Mouse (Mus musculus) brain, embryonic 14.5 days (tissue): ENCODE measurements around the gene Dusp5.

ENCODE experiments used
- CTCF ChIP-seq: fragments of 200-500 bp; IDR thresholded peaks from 2 replicates; pipeline ENCODE4 v1.5.1; 2012; ENCODE audit warnings: inconsistent platforms, mild to moderate bottlenecking, moderate library complexity, borderline replicate concordance; ENCODE audit not compliant: insufficient read depth, insufficient read length; ENCODE audit errors: extremely low read depth
- POLR2A ChIP-seq: fragments of 200-500 bp; IDR thresholded peaks from 2 replicates; pipeline ENCODE4 v1.6.1; 2012; ENCODE audit warnings: mild to moderate bottlenecking, inconsistent platforms, borderline replicate concordance; ENCODE audit not compliant: poor library complexity, insufficient read depth, insufficient read length, severe bottlenecking; ENCODE audit errors: extremely low read depth

DNA sequence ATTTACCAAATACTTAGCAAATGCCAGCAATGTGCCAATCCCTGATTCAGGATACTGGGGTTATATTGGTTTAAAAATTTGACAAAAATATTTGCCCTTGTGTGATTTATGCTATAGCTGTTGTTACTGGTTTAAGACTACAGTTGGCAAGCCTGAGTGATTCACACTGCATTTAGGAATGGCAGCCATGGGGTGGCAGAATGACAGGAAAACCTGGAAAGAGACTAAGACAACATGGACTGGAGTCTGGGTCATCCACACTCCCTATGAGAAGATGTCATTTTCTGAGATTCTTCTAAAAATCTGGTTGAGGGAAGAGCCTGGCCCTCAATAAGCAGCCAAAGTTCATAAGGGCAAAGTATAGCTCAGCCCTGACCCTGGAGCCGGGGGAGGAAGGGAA is 39.0 kb upstream of the Dusp5 start:
- TF ChIP-seq CTCF, result no peak
- no peak for TF ChIP-seq POLR2A
